Mouse (Mus musculus): Measurements from ENCODE around the gene Gm1527.
"Not testable (repeated sequence)": the region's sequence is repeated elsewhere in the genome, so short reads cannot be mapped to it uniquely, and the experiment has no call there.

Gm1527 gene

GRCm38 (mm10) chr3:28892317-28892716 lies at the start of gene Gm1527:
TSS of gene Gm1527 (plus strand) at chr3:28892617.
- no peak for DNase-seq (ENCODE audit: low spot score)

GRCm38 (mm10) chr3:28843231-28843630 lies 49.2 kb upstream of the Gm1527 start:
- no peak for DNase-seq (ENCODE audit: low spot score)

GRCm38 (mm10) chr3:28847115-28847514 lies 45.3 kb upstream of the Gm1527 start:
- DNase-seq (ENCODE audit: low spot score) = no peak

- DNase-seq (ENCODE audit: low spot score) = not testable (repeated sequence)
Measured at GRCm38 (mm10) chr3:28852174-28852573, 40.2 kb upstream of the Gm1527 start.

GRCm38 (mm10) chr3:28859630-28860392 lies 32.6 kb upstream of the Gm1527 start:
- DNase-seq (ENCODE audit: low spot score) = not testable (repeated sequence)

GRCm38 (mm10) chr3:28896966-28897365 lies 4.5 kb downstream of the Gm1527 start:
- not testable (repeated sequence) for DNase-seq (ENCODE audit: low spot score)

GRCm38 (mm10) chr3:28965931-28966330 lies 73.5 kb downstream of the Gm1527 start:
- no peak for DNase-seq (ENCODE audit: low spot score)

- peak; percentile 42 for DNase-seq (ENCODE audit: low spot score)
Measured at GRCm38 (mm10) chr3:28968851-28969250, 76.4 kb downstream of the Gm1527 start.

Measured in MN1 (cell line).